Mouse (Mus musculus) hindbrain, embryonic 13.5 days (tissue): ENCODE data around the gene Tspan33. TPM values are rescaled to one million over a fixed set of nuclear protein-coding genes. Genes with fewer than 3 reads are reported as not detected.
"Not testable (repeated sequence)": the region's sequence is repeated elsewhere in the genome, so short reads cannot be mapped to it uniquely, and the experiment has no call there.

Source experiments
- ATAC-seq: fragments of 200-750 bp; cut with Nextera tagmentation; 2 replicates; pipeline ENCODE4 v1.8.0; 2017; ENCODE audit warnings: moderate TSS enrichment; ENCODE audit not compliant: low FRiP score
- H3K27ac ChIP-seq: fragments of 300-500 bp; sonication (generic); 2 replicates; pipeline ENCODE4 v1.5.1; 2015; ENCODE audit warnings: inconsistent platforms, mild to moderate bottlenecking, moderate library complexity
- H3K27me3 ChIP-seq: fragments of 300-500 bp; sonication (generic); 2 replicates; pipeline ENCODE4 v1.6.1; 2015; ENCODE audit warnings: mild to moderate bottlenecking, inconsistent platforms
- H3K36me3 ChIP-seq: fragments of 300-500 bp; sonication (generic); 2 replicates; pipeline ENCODE4 v1.6.1; 2015; ENCODE audit warnings: mild to moderate bottlenecking, inconsistent platforms
- H3K4me1 ChIP-seq: fragments of 300-500 bp; sonication (generic); replicated peaks from 2 replicates; pipeline ENCODE4 v1.6.1; 2015; ENCODE audit warnings: inconsistent platforms
- H3K4me2 ChIP-seq: fragments of 300-500 bp; sonication (generic); 2 replicates; pipeline ENCODE4 v1.6.1; 2015; ENCODE audit warnings: inconsistent platforms, mild to moderate bottlenecking, moderate library complexity
- H3K4me3 ChIP-seq: fragments of 300-500 bp; sonication (generic); 2 replicates; pipeline ENCODE4 v1.5.1; 2015; ENCODE audit warnings: mild to moderate bottlenecking, inconsistent platforms
- H3K9ac ChIP-seq: fragments of 300-500 bp; sonication (generic); 2 replicates; pipeline ENCODE4 v1.6.1; 2015; ENCODE audit warnings: mild to moderate bottlenecking, inconsistent platforms
- H3K9me3 ChIP-seq: fragments of 300-500 bp; sonication (generic); 2 replicates; pipeline ENCODE4 v1.6.1; 2016; ENCODE audit warnings: inconsistent platforms
- WGBS: fragments of 180-500 bp; shearing (Covaris S2); methylation state at CpG from one replicate; pipeline ENCODE4 v1.1.7; 2015; 5-methylcytosine and 5-hydroxymethylcytosine counted together
- polyA plus RNA-seq: library from polyadenylated mRNA; unstranded; fragments of >200 nt; fragmentation: Nextera tagmentation; extraction: Ambion mirVana; gene quantifications from 2 replicates; pipeline ENCODE4 v1.2.1, GENCODE M21; 2015

Gene Tspan33
- polyA plus RNA-seq, 1 experiment from 2014 or later = 9.9 TPM

DNA sequence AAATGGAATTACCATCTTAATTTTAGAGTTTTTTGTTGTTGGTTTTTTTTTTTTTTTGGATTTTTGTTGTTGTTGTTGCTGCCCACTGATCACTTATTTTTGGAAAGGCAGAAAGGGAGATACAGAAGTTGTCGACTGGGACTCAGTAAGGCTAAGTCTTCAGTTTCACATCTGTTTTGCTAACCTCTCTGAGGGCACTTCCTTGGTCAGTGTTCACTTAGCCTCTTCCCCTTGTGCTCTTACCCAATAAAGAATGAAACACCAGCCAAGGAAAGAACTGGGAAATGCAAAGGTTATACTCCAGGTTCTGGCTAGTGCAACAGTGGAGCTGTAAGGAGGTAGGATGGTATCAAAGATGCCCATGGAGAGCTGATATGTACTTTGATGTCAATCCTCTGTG is 35.5 kb downstream of the Tspan33 start:
- no peak for ATAC-seq
- Histone ChIP-seq H3K4me1 (no peaks in the 10 kb centered on the region), H3K36me3 (no peaks in the 10 kb centered on the region), H3K27ac (no peak overlapping the region), H3K4me3 (no peak overlapping the region), H3K9me3 (no peaks in the 10 kb centered on the region), H3K9ac (no peak overlapping the region), H3K27me3 (no peaks in the 10 kb centered on the region), H3K4me2 (no peak overlapping the region)
- WGBS = 82% methylated on average over 1 of the region's 1 CpGs

DNA sequence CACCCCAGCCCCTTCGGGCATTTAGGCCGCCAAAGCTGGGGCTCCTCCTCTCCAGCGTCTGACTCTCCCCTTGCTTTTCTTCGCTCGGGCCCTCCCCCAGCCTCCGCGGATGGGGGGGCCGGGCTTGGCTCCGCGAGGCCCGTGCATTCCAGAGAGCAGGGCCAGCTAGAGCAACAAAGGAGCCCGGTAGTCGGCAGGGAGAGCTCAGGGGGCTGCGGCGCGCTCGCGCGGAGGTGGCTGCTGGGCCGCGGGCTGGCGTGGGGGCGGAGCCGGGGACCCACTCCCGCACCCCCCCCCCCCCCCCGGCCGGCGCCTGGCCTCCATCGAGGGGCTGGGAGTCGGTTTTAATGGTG is 41.3 kb downstream of the Tspan33 start, which contains the start of gene Smo:
TSS of gene Smo (plus strand) at position 168 of the 353 bp plus-strand sequence.
- no peaks in the 10 kb centered on the region for H3K36me3 ChIP-seq
- peak within 1 kb of the TSS; percentile 85 for H3K4me3 ChIP-seq
- peaks cover 21% of the 10 kb centered on the region for H3K4me1 ChIP-seq
- H3K9me3 ChIP-seq = no peaks in the 10 kb centered on the region
- ATAC-seq = peak; percentile 95
- H3K4me2 ChIP-seq = peak within 1 kb of the TSS; percentile 95
- peak within 1 kb of the TSS; percentile 87 for H3K27ac ChIP-seq
- H3K9ac ChIP-seq = peak within 1 kb of the TSS; percentile 89
- WGBS = 1% methylated on average over 24 of the region's 30 CpGs
- H3K27me3 ChIP-seq = no peaks in the 10 kb centered on the region

DNA sequence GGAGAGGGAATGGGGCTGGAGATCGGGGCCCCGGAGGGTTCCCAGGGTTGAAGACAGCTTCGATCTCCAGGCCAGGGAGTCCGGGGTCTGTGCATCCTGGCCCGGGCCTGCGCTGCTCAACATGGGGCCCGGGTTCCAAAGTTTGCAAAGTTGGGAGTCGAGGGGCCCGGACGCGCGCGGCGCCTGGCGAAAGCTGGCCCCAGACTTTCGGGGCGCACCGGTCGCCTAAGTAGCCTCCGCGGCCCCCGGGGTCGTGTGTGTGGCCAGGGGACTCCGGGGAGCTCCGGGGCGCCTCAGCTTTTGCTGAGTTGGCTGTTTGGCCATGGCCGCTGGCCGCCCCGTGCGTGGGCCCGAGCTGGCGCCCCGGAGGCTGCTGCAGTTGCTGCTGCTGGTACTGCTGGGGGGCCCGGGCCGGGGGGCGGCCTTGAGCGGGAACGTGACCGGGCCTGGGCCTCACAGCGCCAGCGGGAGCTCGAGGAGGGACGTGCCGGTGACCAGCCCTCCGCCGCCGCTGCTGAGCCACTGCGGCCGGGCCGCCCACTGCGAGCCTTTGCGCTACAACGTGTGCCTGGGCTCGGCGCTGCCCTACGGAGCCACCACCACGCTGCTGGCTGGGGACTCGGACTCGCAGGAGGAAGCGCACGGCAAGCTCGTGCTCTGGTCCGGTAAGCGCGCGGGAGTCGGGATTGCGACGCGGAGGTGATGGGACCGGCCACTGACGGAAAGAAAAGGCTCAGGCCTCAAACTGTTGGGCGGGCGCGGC is 41.8 kb downstream of the Tspan33 start:
- H3K9me3 ChIP-seq = no peaks in the 10 kb centered on the region
- H3K4me2 ChIP-seq = peak overlapping the region; percentile 95
- no peaks in the 10 kb centered on the region for H3K27me3 ChIP-seq
- no peaks in the 10 kb centered on the region for H3K36me3 ChIP-seq
- peaks cover 21% of the 10 kb centered on the region for H3K4me1 ChIP-seq
- H3K4me3 ChIP-seq = peak overlapping the region; percentile 85
- peak overlapping the region; percentile 87 for H3K27ac ChIP-seq
- WGBS = under 1% methylated on average over 73 of the region's 75 CpGs
- peak; percentile 90 for ATAC-seq
- H3K9ac ChIP-seq = peak overlapping the region; percentile 89

DNA sequence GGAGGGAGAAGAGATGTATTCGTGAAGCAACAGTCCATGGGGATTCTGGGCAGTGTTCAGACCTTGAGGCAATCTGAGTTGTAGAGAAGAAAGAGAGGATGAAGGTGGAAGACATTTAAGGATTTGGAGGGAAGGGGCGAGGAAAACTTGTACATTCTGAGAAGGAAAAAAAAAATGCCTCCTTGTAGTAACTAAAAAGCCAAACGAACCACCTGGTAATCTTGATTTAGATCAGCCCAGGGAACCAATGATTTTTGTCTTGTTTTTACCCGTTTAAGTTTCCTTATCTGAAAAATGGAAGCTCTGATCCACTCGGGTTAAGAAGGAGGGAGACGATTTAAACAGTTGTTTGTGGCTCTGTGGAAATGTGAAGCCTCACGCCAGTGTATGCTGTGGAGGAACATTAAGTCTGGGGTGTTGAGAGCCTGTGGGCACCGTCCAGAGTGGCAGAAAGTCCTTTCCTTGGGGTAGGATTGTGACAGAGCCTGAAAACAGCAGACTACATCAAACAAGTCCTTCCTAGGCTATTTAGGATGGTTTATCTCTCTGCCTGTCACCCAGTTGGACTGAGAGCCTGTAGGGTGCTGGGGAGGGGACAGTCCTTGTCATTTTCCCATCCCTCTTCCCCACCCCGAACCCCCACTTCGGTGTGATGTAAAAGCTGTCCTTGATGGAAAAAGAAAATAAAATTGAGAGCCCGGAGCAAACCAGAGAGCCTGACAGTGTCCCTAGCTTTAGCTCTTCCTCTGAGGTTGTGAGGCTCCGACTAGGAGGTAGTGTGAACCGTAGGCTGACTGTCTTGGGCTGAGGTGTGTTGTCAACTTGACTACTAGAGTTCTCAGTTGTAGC is 42.8 kb downstream of the Tspan33 start:
- ATAC-seq = no peak
- 21% methylated on average over 13 of the region's 13 CpGs for WGBS
- peak overlapping the region; percentile 95 for H3K4me2 ChIP-seq
- H3K4me1 ChIP-seq = peaks cover 21% of the 10 kb centered on the region
- peak overlapping the region; percentile 85 for H3K4me3 ChIP-seq
- no peaks in the 10 kb centered on the region for H3K9me3 ChIP-seq
- H3K36me3 ChIP-seq = no peaks in the 10 kb centered on the region
- H3K27me3 ChIP-seq = no peaks in the 10 kb centered on the region
- peak overlapping the region; percentile 89 for H3K9ac ChIP-seq
- H3K27ac ChIP-seq = peak overlapping the region; percentile 87; the same call in 1 of the 2 replicates

DNA sequence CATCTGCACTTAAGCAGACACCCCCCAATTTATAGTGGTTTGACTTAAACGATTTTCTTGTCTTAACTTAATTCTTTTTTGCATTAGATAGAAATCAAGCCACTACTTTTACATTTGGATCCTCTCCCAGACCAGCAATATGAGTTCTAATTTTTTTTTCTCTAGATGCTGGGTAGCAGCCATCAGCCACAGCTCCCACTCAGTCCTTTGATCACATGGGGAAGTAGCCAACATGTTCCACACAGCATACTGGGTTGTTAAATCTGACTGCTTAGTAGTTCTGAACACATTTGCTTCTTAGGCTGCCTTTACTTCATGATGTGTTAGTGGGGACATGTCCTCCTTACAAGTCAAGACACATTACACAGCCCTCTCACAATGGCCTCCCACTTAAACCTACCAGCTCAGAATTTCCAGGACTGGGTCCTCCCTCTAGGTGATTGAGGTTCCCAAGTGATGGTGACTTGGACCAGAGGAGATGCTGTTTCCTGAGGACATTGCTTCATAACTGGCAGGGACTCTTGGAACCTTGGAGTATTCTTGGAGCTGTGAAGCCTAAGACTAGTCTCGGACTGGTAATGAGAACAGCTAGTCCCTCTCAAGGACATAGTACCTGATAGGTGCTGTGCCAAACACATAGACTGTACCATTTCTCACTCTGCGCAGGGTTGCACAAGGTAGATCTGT is 57.6 kb downstream of the Tspan33 start:
- peaks cover 16% of the 10 kb centered on the region for H3K36me3 ChIP-seq
- H3K9ac ChIP-seq = no peak overlapping the region
- peaks cover 3% of the 10 kb centered on the region; the same call in 1 of the 2 replicates for H3K4me1 ChIP-seq
- H3K27ac ChIP-seq = no peak overlapping the region
- peaks cover 7% of the 10 kb centered on the region; the same call in 1 of the 2 replicates for H3K9me3 ChIP-seq
- 98% methylated on average over 3 of the region's 3 CpGs for WGBS
- no peak overlapping the region for H3K4me3 ChIP-seq
- no peak overlapping the region for H3K4me2 ChIP-seq
- no peak for ATAC-seq
- no peaks in the 10 kb centered on the region for H3K27me3 ChIP-seq

DNA sequence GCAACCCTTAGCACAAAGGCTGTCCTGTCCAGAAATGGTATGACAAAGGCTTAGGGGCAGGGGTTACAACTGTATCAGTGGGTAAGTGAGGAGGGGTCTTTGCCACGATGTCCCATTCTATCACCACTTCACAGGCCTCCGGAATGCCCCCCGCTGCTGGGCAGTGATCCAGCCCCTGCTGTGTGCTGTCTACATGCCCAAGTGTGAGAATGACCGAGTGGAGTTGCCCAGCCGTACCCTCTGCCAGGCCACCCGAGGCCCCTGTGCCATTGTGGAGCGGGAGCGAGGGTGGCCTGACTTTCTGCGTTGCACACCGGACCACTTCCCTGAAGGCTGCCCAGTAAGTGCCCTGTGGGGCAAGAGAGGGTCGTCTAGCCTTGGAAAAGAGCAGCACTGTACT is 59.3 kb downstream of the Tspan33 start:
- Histone ChIP-seq H3K9me3 (peaks cover under 1% of the 10 kb centered on the region; the same call in 1 of the 2 replicates), H3K4me2 (no peak overlapping the region), H3K4me1 (peaks cover 3% of the 10 kb centered on the region; the same call in 1 of the 2 replicates), H3K27ac (no peak overlapping the region), H3K36me3 (peaks cover 28% of the 10 kb centered on the region), H3K27me3 (no peaks in the 10 kb centered on the region), H3K4me3 (no peak overlapping the region), H3K9ac (no peak overlapping the region)
- ATAC-seq = no peak
- 77% methylated on average over 11 of the region's 11 CpGs for WGBS

DNA sequence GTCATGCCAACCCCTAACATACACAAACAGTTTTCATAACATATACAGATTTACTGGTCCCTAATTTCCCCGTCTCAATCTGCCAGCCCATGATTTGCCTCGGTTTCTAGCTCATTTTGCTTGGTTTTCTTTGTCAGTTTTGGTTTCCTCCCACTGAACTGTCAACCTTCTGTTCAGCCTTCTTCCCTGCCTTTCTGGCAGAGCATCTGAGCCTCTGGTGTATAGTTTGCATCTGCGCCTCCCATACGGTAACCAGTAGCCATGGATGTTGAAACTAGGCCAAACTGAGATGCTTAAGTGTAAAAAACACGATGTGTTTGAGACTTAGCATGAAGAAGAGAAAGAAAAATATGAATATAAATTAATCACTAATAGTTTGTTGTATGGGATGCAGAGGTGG is 62.0 kb downstream of the Tspan33 start:
- H3K36me3 ChIP-seq = peaks cover 41% of the 10 kb centered on the region
- H3K27me3 ChIP-seq = no peaks in the 10 kb centered on the region
- H3K9ac ChIP-seq = no peak overlapping the region
- H3K4me1 ChIP-seq = peaks cover 3% of the 10 kb centered on the region; the same call in 1 of the 2 replicates
- no peaks in the 10 kb centered on the region for H3K9me3 ChIP-seq
- no peak overlapping the region for H3K4me3 ChIP-seq
- H3K4me2 ChIP-seq = no peak overlapping the region
- WGBS = 91% methylated on average over 5 of the region's 5 CpGs
- no peak overlapping the region for H3K27ac ChIP-seq
- no peak for ATAC-seq

DNA sequence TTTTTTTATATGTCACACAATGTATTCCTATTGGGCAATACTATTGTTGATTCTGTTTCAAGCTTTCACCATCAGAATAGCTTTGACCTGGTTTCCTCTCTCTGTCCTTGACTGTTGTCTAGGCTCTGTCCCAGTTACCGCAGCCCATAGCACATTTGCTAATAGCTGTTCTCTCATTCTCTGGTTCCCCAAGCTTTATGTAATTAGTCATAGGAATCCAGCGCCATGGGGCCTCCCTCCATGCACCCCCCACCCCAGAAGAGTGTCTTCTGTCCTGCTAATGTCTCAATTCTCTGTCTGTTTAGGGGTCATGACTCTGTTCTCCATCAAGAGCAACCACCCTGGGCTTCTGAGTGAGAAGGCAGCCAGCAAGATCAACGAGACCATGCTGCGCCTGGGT is 62.5 kb downstream of the Tspan33 start:
- WGBS = 85% methylated on average over 4 of the region's 4 CpGs
- Histone ChIP-seq H3K27ac (no peak overlapping the region), H3K4me3 (no peak overlapping the region)

DNA sequence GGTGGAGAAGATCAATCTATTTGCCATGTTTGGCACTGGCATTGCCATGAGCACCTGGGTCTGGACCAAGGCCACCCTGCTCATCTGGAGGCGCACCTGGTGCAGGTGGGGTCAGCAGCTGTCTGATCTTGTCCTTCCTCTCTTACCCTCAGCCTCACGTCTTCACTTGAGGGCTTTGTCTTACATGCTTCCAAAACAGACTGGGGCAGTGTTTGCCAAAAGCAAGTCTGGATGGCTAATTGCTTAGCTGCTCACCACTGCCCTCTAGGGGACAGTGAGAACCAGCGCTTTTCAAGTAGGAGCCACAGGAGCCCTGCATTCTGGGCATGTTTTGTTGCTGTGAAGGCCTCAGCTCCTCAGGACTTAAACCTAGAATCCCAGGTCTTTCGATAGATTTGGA is 64.4 kb downstream of the Tspan33 start:
- H3K9ac ChIP-seq = no peak overlapping the region
- 39% methylated on average over 4 of the region's 4 CpGs for WGBS
- peak; percentile 45; the same call in 1 of the 2 replicates for ATAC-seq
- H3K36me3 ChIP-seq = peaks cover 41% of the 10 kb centered on the region
- H3K27me3 ChIP-seq = no peaks in the 10 kb centered on the region
- no peak overlapping the region for H3K27ac ChIP-seq
- no peaks in the 10 kb centered on the region for H3K9me3 ChIP-seq
- H3K4me1 ChIP-seq = peaks cover under 1% of the 10 kb centered on the region; the same call in 1 of the 2 replicates
- H3K4me3 ChIP-seq = no peak overlapping the region
- H3K4me2 ChIP-seq = no peak overlapping the region

More for the DNA sequence above, 62.5 kb downstream of the Tspan33 start:
- peaks cover 41% of the 10 kb centered on the region for H3K36me3 ChIP-seq
- no peak overlapping the region for H3K4me2 ChIP-seq
- H3K27me3 ChIP-seq = no peaks in the 10 kb centered on the region
- peaks cover 3% of the 10 kb centered on the region; the same call in 1 of the 2 replicates for H3K4me1 ChIP-seq
- no peak for ATAC-seq
- no peaks in the 10 kb centered on the region for H3K9me3 ChIP-seq
- no peak overlapping the region for H3K9ac ChIP-seq

DNA sequence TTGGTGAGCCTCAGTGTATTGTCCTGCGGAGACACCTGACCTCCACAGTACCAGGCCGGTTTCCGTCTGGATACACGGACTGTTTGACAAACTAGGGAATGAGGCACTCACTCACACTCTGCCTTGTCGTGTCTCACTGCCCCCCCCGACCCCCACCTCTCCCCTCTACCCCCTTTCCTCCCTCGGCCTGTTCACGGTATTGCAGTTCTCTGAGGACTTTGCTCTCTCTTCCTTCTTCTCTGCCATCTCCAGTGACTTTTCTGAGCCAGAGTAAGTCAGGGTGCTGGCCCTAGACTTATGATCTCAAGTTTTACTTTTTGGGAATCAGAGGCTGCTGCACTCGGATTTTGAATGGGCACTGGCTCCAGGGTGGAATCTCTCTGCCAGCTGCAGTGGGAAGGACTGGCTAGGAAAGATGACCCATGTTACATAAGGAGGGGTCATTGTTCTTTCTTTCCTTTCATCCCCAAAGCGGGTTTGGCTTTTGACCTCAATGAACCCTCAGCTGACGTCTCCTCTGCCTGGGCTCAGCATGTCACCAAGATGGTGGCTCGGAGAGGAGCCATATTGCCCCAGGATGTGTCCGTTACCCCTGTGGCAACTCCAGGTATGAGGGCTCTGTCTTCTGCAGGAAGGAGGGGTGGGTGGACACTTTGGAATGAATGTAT is 65.1 kb downstream of the Tspan33 start:
- H3K36me3 ChIP-seq = peaks cover 37% of the 10 kb centered on the region
- H3K4me2 ChIP-seq = no peak overlapping the region
- H3K27me3 ChIP-seq = no peaks in the 10 kb centered on the region
- 81% methylated on average over 13 of the region's 13 CpGs for WGBS
- H3K4me1 ChIP-seq = no peaks in the 10 kb centered on the region
- H3K4me3 ChIP-seq = no peak overlapping the region
- ATAC-seq = no peak; the same call in 1 of the 2 replicates
- no peak overlapping the region for H3K27ac ChIP-seq
- H3K9ac ChIP-seq = no peak overlapping the region
- H3K9me3 ChIP-seq = no peaks in the 10 kb centered on the region

DNA sequence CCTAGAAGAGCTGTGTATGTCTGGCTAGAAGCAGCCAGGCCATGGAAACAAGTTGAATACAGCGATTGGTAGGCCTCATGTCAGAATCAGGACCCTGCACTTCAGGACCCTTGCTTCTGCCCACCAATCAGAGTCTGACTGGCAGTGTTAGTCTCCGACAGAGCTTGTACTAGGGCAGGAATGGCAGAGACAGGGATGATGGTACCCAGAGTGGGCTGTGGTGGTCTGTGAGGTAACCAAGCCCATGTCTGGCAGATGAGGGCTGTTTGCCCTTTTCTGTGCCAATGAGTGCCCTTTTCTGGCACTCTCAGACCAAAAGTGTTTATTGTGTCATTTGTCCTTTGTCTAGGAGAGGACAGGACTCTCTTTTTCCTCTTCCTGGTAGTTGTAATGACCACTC is 66.4 kb downstream of the Tspan33 start:
- H3K4me1 ChIP-seq, H3K4me2 ChIP-seq, H3K27ac ChIP-seq, H3K9ac ChIP-seq, ATAC-seq, H3K4me3 ChIP-seq, H3K9me3 ChIP-seq, H3K27me3 ChIP-seq: not testable (repeated sequence)
- 93% methylated on average over 2 of the region's 2 CpGs for WGBS
- H3K36me3 ChIP-seq = peaks cover 28% of the 10 kb centered on the region
